Mouse (Mus musculus) liver, embryonic 15.5 days (tissue): ENCODE data around the gene Nupl1. TPM values are rescaled to one million over a fixed set of nuclear protein-coding genes. Genes with fewer than 3 reads are reported as not detected.

ENCODE experiments used
- ATAC-seq: fragments of 200-750 bp; cut with Nextera tagmentation; 2 replicates; pipeline ENCODE4 v1.8.0; 2017; ENCODE audit warnings: moderate number of reproducible peaks, mild to moderate bottlenecking, moderate library complexity; ENCODE audit not compliant: insufficient read depth
- H3K27ac ChIP-seq: fragments of 300-500 bp; sonication (generic); replicated peaks from 2 replicates; pipeline ENCODE4 v1.5.1; 2015; ENCODE audit warnings: mild to moderate bottlenecking, inconsistent platforms
- H3K27me3 ChIP-seq: fragments of 300-500 bp; sonication (generic); 2 replicates; pipeline ENCODE4 v1.6.1; 2015; ENCODE audit warnings: mild to moderate bottlenecking, inconsistent platforms
- H3K36me3 ChIP-seq: fragments of 300-500 bp; sonication (generic); replicated peaks from 2 replicates; pipeline ENCODE4 v1.6.1; 2015; ENCODE audit warnings: moderate library complexity, mild to moderate bottlenecking, inconsistent platforms
- H3K4me1 ChIP-seq: fragments of 300-500 bp; sonication (generic); replicated peaks from 2 replicates; pipeline ENCODE4 v1.6.1; 2015; ENCODE audit warnings: inconsistent platforms
- H3K4me2 ChIP-seq: fragments of 300-500 bp; sonication (generic); 2 replicates; pipeline ENCODE4 v1.6.1; 2015; ENCODE audit warnings: moderate library complexity, mild to moderate bottlenecking, inconsistent platforms
- H3K4me3 ChIP-seq: fragments of 300-500 bp; sonication (generic); replicated peaks from 2 replicates; pipeline ENCODE4 v1.5.1; 2015; ENCODE audit warnings: mild to moderate bottlenecking, inconsistent platforms
- H3K9ac ChIP-seq: fragments of 300-500 bp; sonication (generic); 2 replicates; pipeline ENCODE4 v1.6.1; 2015; ENCODE audit warnings: moderate library complexity, mild to moderate bottlenecking, inconsistent platforms
- H3K9me3 ChIP-seq: fragments of 300-500 bp; sonication (generic); replicated peaks from 2 replicates; pipeline ENCODE4 v1.6.1; 2016; ENCODE audit warnings: inconsistent platforms
- WGBS: fragments of 180-500 bp; shearing (Covaris S2); methylation state at CpG from one replicate; pipeline ENCODE4 v1.1.7; 2015; ENCODE audit warnings: mixed read lengths; ENCODE audit not compliant: insufficient replicate concordance; 5-methylcytosine and 5-hydroxymethylcytosine counted together
- polyA plus RNA-seq: library from polyadenylated mRNA; unstranded; fragments of >200 nt; fragmentation: Nextera tagmentation; extraction: Ambion mirVana; gene quantifications from 2 replicates; pipeline ENCODE4 v1.2.1, GENCODE M21; 2015

Gene Nupl1
- polyA plus RNA-seq, 1 experiment from 2014 or later, result 0.05 TPM

DNA sequence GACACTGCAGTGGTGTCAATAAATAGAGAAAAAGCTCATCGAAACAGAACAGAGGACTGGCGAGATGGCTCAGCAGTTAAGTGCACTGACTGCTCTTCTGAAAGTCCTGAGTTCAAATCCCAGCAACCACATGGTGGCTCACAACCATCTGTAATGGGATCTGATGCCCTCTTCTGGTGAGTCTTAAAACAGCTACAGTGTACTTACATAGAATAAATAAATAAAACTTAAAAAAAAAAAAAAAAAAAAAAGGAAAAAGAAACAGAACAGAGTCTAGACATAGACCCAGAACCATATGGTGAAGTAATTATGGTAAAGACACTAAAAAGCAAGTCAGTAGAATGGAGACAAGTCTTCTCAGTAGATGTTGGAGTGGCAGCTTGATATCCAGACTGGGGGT lies 69.9 kb downstream of the Nupl1 start:
- 57% methylated on average over 2 of the region's 2 CpGs for WGBS
- Histone ChIP-seq H3K4me3 (no peak overlapping the region), H3K36me3 (no peaks in the 10 kb centered on the region), H3K9me3 (no peaks in the 10 kb centered on the region), H3K9ac (no peak overlapping the region), H3K27me3 (peaks cover 34% of the 10 kb centered on the region), H3K4me1 (peaks cover 23% of the 10 kb centered on the region), H3K4me2 (no peak overlapping the region), H3K27ac (no peak overlapping the region)
- no peak for ATAC-seq

DNA sequence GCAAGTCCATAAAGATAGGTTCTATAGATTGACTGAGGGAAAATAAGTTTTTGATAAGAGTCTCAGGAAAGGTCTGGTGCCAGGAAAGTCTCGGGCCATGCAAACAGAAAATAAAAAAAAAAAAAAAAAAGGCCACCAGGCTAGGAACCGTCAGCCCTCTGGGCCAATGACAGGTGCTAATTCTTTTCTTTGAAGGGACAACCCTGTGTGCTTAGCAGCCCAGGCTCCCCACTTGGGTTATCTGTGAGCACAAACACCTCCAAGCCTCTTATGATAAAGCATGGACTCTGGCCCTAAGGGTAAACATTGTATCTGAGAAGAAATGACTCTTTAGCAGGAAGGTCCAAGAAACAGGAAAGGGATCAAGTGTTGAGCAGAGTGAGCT lies 72.7 kb downstream of the Nupl1 start:
- peak overlapping the region; percentile 62 for H3K4me3 ChIP-seq
- no peak overlapping the region for H3K27ac ChIP-seq
- no peaks in the 10 kb centered on the region for H3K9me3 ChIP-seq
- H3K27me3 ChIP-seq, result peaks cover 47% of the 10 kb centered on the region
- WGBS, result 0% methylated on average over 2 of the region's 2 CpGs
- no peaks in the 10 kb centered on the region for H3K36me3 ChIP-seq
- peaks cover 35% of the 10 kb centered on the region for H3K4me1 ChIP-seq
- peak overlapping the region; percentile 69 for H3K4me2 ChIP-seq
- no peak overlapping the region for H3K9ac ChIP-seq
- no peak for ATAC-seq

DNA sequence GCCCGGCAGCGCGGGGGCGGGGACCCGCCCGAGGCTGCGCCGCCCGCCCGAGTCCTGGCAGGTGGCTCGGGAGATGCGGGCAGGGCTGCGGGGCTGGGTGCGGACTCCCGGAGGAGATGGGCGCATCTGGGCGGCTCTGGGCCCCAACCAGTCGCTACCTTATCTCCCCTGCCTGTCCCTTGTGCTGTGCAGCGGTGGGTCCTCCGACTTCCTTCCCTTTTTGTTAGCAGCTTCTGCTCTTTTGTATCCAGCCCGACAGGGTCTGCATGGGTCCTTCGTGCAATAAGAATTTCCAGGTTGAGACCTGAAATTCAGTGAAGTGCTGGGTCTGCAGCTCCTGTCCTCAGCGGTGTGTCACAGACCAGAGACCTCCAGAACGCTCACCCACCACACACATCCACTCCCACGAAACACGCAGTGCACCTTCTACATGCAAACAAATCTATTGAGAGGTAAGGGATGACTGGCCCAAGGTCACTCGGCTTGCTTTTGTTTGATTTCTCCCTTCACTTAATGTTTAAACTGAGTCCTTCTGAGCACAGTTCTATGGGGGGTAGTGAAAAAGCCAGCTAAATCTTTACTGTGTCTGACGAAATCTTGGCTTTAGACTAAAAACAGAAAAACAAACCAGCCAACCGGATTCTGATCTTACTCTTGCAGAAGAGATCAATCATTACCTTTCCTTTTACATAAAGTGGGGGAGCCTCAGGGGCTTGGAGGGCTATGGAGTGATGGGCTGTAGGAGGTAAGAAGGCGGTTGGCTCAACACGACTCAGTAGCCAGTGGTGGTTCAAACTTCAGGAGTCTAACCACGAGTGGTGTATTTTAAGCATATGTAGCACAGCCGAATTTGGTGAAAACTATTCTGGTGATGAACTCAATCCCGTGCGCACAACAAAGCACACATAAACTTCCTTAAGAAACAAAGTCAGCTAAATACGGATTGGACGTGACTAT lies 73.3 kb downstream of the Nupl1 start:
- 5% methylated on average over 37 of the region's 37 CpGs for WGBS
- H3K9ac ChIP-seq, result peak overlapping the region; percentile 35
- 0 out of 2 replicates have a peak, but pooled peaks have one; percentile 20 for ATAC-seq

DNA sequence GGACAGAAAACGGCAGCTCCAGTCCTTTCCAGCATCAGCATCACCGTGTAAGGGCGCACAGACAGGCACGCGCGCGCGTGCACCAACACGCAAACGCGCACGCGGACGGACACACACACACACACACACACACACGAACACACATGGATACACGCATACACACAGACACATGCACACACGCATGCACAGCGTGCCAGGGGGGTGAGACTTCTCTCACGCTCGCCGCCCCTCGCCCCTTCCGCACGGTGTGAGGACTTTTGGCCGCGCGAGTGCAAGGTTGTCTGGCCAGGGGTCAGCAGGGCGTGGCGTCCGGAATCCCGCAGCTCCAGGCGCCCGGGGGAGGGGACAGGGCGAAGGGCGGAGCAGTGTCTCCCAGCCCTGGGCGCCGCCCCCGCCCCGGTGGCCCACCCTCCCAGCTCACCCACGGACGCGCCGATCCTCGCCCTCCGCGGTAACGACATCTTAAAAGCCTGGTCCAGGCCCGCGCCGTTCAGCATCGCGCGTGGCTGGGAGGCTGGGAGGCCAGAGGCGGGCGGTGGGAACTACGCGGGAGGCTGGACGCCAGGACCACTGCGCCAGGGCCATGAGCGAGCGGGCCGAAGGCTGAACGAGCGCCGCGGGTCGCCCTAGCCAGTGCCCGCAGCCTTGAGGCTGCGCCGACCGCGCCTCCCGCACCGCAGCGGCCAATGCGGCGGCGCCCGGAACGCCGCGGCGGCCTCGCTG lies 74.2 kb downstream of the Nupl1 start:
- H3K9me3 ChIP-seq, result no peaks in the 10 kb centered on the region
- peak overlapping the region; percentile 69 for H3K4me2 ChIP-seq
- no peaks in the 10 kb centered on the region for H3K36me3 ChIP-seq
- H3K4me1 ChIP-seq, result peaks cover 35% of the 10 kb centered on the region
- H3K4me3 ChIP-seq, result peak overlapping the region; percentile 62
- 1% methylated on average over 84 of the region's 84 CpGs for WGBS
- H3K9ac ChIP-seq, result peak overlapping the region; percentile 35
- H3K27ac ChIP-seq, result peak overlapping the region; percentile 74
- ATAC-seq, result peak; percentile 78
- H3K27me3 ChIP-seq, result peaks cover 47% of the 10 kb centered on the region

More for the DNA sequence above, 73.3 kb downstream of the Nupl1 start:
- H3K27ac ChIP-seq, result peak overlapping the region; percentile 74
- peaks cover 35% of the 10 kb centered on the region for H3K4me1 ChIP-seq
- peak overlapping the region; percentile 69 for H3K4me2 ChIP-seq
- peak overlapping the region; percentile 62 for H3K4me3 ChIP-seq
- peaks cover 47% of the 10 kb centered on the region for H3K27me3 ChIP-seq
- no peaks in the 10 kb centered on the region for H3K36me3 ChIP-seq
- H3K9me3 ChIP-seq, result no peaks in the 10 kb centered on the region

- peaks cover 47% of the 10 kb centered on the region for H3K27me3 ChIP-seq
- peak overlapping the region; percentile 69 for H3K27ac ChIP-seq
These were observed 74.8 kb downstream of the Nupl1 start for GRCm38 (mm10) chr14:60176469-60176890.

DNA sequence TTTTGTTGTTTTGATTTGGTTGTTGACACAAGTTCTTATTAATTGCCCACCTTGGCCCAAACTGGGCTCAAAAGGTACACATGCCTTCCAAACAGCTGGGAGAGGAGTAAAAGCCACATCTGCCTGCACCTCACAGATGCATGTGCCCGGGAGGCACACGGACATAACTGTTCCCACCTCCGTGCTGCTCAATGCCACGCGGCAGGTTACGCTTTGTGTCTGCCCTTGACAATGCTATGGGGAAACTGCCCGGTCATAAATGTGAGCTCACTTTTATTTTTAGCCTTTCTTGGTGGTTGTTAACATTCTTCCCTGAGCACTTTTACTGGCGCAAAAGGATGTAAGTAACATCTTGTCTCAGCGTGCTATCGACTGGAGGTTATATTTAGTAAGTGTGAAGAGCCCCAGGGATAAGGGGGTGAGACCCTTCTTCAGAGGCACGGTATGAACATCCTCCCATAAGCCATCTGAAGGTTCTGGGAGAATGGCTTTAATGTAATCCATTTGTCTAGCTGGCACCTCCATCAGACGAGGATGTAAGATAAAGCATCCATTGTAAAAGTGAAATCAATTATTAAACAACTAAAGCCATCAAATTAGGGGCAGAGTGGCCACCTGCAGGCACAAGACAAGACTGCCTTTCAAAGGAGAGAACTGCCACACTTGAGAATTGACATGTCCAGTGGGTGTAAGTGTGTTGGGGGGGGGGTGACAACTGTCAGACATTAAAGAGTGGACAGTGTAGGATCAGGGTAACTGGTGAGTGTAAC lies 78.8 kb downstream of the Nupl1 start:
- Histone ChIP-seq H3K9me3 (no peaks in the 10 kb centered on the region), H3K27ac (no peak overlapping the region), H3K9ac (no peak overlapping the region), H3K4me3 (no peak overlapping the region), H3K4me1 (peaks cover 13% of the 10 kb centered on the region), H3K27me3 (peaks cover 24% of the 10 kb centered on the region), H3K36me3 (no peaks in the 10 kb centered on the region), H3K4me2 (no peak overlapping the region)
- no peak for ATAC-seq
- 60% methylated on average over 12 of the region's 12 CpGs for WGBS

More at GRCm38 (mm10) chr14:60176469-60176890, 74.8 kb downstream of the Nupl1 start:
- Histone ChIP-seq H3K9ac (no peak overlapping the region), H3K36me3 (no peaks in the 10 kb centered on the region), H3K4me1 (peaks cover 35% of the 10 kb centered on the region), H3K9me3 (no peaks in the 10 kb centered on the region), H3K4me2 (peak overlapping the region; percentile 69), H3K4me3 (peak overlapping the region; percentile 62)
- WGBS, result 17% methylated on average over 9 of the region's 9 CpGs
- ATAC-seq, result peak; percentile 47

DNA sequence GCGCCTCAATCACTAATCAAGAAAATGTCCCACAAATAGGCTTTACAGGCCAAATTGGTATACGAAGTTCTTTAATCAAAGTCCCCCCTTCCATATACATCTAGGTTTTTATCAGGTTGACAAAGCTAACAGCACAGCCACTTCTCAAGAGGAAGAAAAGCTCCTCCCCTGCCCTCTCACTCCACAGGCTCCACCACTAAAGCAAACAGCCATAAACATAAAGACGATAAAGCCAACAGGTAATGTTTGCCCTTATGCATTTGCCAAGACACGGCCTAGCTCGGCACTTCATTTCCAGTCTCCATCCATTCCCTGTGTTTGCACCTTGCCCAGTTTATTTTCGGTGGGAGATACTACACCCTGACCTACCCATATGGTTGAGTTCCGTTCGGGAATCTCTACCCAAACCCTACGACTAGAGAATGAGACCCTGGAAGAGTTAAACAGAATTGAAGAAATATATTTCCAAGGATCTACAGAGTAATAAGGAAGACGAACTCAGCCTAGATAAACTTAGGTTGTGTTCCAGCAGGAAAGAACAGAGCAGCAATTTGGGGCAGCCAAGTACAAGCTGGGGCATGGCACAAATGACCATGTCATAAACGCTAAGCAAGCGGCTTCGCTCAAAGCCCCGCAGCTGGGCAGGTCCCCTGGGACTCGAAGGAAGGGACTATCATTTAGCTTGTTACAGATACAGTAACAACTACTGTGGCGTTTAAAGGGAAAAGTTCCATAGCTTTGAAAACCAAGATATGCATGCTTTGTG lies 80.2 kb downstream of the Nupl1 start:
- no peaks in the 10 kb centered on the region for H3K9me3 ChIP-seq
- no peak overlapping the region for H3K9ac ChIP-seq
- H3K27me3 ChIP-seq, result peaks cover 10% of the 10 kb centered on the region
- WGBS, result 62% methylated on average over 16 of the region's 16 CpGs
- H3K4me3 ChIP-seq, result no peak overlapping the region
- no peak overlapping the region for H3K4me2 ChIP-seq
- ATAC-seq, result no peak
- H3K36me3 ChIP-seq, result no peaks in the 10 kb centered on the region
- H3K27ac ChIP-seq, result no peak overlapping the region
- H3K4me1 ChIP-seq, result peaks cover 12% of the 10 kb centered on the region; the same call in 1 of the 2 replicates

DNA sequence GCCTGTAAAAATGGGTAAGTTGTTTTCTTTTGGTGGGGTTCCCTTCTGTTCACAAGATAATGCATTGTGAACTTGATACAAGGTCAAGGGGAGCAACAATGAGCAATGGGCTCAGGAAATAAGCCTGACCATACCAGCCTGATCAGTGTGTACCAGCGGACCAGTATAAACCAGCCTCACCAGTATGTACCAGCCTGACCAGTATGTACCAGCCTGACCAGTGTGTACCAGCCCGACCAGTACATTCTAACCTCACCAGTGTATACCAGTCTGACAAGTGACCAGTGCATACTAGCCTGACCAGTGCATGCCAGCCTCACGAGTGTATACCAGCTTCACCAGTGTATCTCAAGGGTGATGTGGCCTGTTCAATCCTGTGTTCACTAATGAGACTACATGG lies 87.9 kb downstream of the Nupl1 start:
- H3K9ac ChIP-seq, result no peak overlapping the region
- no peaks in the 10 kb centered on the region for H3K36me3 ChIP-seq
- no peak overlapping the region for H3K27ac ChIP-seq
- no peak overlapping the region for H3K4me3 ChIP-seq
- H3K4me1 ChIP-seq, result no peaks in the 10 kb centered on the region
- H3K27me3 ChIP-seq, result no peaks in the 10 kb centered on the region
- no peak overlapping the region for H3K4me2 ChIP-seq
- 63% methylated on average over 3 of the region's 3 CpGs for WGBS
- no peaks in the 10 kb centered on the region for H3K9me3 ChIP-seq
- ATAC-seq, result no peak

DNA sequence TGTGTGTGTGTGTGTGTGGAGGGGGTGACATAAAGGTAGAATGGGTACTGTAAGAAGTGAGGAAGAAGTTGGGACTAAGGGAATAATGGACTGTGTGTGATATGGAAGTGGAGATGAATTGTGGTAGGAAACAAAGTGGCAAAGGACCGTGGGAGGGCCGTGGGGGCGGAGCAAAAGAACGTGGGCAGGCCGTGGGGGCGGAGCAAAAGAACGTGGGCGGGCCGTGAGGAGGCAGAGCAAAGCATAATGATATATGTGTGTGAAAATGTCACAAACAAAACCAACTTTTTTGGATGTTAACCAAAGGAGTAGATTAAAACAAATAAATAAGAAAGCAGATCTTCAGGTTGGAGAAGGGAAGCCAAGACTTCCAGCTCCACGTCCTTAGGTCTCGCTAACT lies 98.9 kb downstream of the Nupl1 start:
- no peak overlapping the region for H3K4me2 ChIP-seq
- no peak for ATAC-seq
- H3K4me3 ChIP-seq, result no peak overlapping the region
- H3K27me3 ChIP-seq, result no peaks in the 10 kb centered on the region
- no peaks in the 10 kb centered on the region for H3K36me3 ChIP-seq
- 64% methylated on average over 11 of the region's 11 CpGs for WGBS
- H3K4me1 ChIP-seq, result no peaks in the 10 kb centered on the region
- H3K27ac ChIP-seq, result no peak overlapping the region
- no peaks in the 10 kb centered on the region for H3K9me3 ChIP-seq
- no peak overlapping the region for H3K9ac ChIP-seq

DNA sequence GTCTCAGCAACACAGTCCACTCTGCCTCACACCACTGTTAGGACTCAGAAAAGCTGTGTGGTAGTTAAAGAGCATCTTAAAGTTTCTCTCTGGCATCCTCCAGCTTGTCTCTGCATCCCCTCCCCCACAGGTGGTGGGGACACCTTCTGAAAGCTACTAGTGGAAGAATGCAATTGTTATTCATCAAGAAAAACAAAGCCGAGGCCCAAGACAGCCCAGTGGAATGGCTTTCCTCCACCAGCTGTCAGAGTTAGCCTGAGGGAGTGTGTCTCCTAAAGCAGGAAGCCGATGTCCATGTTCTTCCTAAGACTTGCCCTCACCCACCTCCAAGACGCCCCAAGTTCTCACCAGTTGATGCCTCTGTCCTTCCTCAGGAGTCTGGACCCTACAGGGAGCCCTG lies 102.3 kb downstream of the Nupl1 start:
- H3K27ac ChIP-seq, result no peak overlapping the region
- no peaks in the 10 kb centered on the region for H3K27me3 ChIP-seq
- no peaks in the 10 kb centered on the region for H3K9me3 ChIP-seq
- no peaks in the 10 kb centered on the region for H3K4me1 ChIP-seq
- H3K36me3 ChIP-seq, result no peaks in the 10 kb centered on the region
- ATAC-seq, result no peak
- H3K4me3 ChIP-seq, result no peak overlapping the region
- no peak overlapping the region for H3K9ac ChIP-seq
- H3K4me2 ChIP-seq, result no peak overlapping the region
- WGBS, result 39% methylated on average over 3 of the region's 3 CpGs
